Mouse (Mus musculus): Measurements from ENCODE around the gene Fgf3.

- TF ChIP-seq POLR2A (IDR thresholded peaks at IDR 0.05; ENCODE audit: low read depth, low read length) = no peak
- no peak for TF ChIP-seq CTCF (IDR thresholded peaks at IDR 0.05; ENCODE audit: extremely low read depth, insufficient read length, insufficient replicate concordance, low read depth, low read length)
Observed at GRCm38 (mm10) chr7:144838522-144839503, 930 bp downstream of the Fgf3 start.

Data from small intestine, adult 2 months (tissue).